Mouse (Mus musculus) telencephalon, adult 2 months (tissue): ENCODE data around the gene Olfr782.
"Not testable (repeated sequence)": the region's sequence is repeated elsewhere in the genome, so short reads cannot be mapped to it uniquely, and the experiment has no call there.

ENCODE experiments used
- DNase-seq: peaks from one replicate; pipeline ENCODE4 v3.0.0-alpha.2; 2011; ENCODE audit warnings: low read depth, low spot score

Olfr782 gene

DNA sequence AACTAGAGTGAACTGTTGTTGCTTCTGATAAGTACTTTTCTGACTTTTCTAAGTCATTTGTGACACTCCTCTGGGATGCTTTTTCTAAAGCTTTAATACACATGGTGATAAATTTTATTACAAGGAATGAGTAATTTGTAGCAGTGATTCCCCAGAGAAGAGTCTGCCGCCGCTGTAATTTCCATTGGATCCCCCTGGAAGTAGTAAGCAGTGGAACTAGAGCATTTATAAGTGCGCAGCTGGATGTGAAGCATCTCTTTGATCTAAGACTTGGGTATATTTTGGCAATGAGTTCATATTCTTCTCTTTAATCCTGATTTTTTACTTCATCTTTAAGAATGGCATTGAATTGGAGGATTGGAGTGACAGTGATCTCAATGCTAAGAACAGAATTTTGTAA is at the start of gene Olfr782:
Olfr782 (plus strand) TSS at position 301 of the 400 bp plus-strand sequence.
- DNase-seq = no peak

DNA sequence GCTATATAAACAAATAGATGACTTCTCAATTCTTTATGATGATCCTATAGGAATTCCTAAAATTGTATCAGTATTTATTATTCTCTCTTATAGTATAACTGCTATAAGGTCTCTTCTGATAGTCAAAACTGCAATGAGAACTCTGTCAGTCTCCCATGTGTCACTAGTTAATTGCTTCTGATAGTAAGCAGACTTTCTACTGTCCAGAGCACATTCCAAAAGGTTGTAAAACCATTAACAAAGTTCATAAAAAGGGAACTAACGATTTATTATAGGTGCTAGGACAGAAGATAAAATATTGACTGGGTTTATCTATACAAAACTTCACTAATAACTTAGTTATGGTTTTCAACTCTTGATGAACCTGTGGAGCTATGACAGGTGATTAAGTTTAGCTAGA is 35.7 kb upstream of the Olfr782 start:
- not testable (repeated sequence) for DNase-seq

DNA sequence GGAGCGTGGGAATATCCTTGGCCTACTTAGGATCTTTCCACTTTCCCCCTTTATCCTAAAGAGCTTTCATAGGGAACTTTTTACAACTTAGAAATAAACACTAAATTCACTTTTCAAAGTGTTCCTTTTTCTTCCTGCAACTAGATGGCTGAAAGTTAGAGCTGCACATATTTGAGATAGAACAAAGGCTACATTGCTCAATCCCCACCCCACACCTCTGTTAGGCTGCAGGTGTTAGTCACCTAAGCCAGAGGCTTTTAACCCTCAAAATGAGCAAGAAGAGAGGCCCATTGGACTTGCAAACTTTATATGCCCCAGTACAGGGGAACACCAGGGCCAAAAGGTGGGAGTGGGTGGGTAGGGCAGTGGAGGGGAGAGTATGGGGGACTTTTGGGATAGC is 35.1 kb upstream of the Olfr782 start:
- DNase-seq = not testable (repeated sequence)

DNA sequence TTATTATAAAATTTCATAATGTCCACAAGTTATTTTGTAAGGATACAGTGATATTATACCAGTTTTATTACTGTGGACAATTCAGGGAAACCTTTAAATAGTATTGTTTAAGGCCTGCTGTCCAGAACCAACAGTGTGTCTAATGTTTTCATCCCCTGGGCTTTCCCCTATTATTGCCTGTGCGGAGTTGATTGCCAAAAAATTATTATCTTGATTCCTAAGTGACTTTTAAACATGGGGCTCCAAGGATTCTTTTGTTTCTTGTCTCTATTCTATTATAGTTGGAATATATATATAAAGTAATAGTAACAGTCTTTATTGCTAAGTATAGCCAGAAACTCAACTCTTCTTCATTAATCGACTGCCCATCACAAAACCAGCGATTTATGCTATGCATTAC is 30.8 kb upstream of the Olfr782 start, which contains the start of gene Olfr780:
Olfr780 (plus strand) TSS at position 301 of the 400 bp plus-strand sequence.
- no peak for DNase-seq

DNA sequence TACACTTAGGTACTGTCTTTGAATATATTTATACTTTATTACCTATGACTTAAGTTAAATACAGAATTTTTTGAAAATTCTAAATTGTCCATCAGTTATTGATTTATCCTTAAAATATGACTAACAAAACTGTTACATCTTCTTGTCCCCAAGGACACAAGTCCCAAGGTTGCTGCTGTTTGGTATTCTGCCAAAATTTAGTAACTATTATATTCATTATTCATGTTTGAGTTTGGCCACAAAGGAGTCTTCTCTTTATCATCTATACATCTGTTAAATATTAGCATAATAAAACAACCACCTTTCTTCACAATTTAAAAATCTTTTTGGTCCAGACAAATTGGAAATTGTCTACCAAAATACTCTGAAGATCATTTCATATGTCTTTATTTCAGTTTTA is 20.1 kb upstream of the Olfr782 start, which contains the start of gene Olfr781:
Olfr781 (plus strand) TSS at position 301 of the 400 bp plus-strand sequence.
- DNase-seq = no peak

DNA sequence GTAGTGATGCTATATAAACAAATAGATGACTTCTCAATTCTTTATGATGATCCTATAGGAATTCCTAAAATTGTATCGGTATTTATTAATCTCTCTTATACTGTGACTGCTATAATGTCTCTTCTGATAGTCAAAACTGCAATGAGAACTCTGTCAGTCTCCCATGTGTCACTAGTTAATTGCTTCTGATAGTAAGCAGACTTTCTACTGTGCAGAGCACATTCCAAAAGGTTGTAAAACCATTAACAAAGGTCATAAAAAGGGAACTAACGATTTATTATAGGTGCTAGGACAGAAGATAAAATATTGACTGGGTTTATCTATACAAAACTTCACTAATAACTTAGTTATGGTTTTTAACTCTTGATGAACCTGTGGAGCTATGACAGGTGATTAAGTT is 3.8 kb downstream of the Olfr782 start:
- DNase-seq = not testable (repeated sequence)

DNA sequence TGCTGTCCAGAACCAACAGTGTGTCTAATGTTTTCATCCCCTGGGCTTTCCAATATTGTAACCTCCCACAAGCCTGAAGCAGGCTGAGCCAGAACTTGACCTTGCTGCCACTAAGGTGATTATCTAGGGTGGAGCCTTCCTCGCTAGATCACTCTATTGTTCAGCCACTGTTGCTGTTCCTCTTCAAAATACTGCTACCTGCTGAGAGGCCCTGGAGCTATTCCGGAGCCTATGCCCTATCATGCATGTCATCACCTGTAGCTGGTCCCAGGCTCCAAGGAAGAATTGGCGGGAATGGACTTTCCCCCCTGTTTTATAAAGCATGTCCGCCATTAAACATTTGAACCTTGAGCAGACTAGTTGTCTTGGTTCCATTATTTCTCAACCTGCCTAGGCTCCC is 7.8 kb downstream of the Olfr782 start:
- DNase-seq = not testable (repeated sequence)

DNA sequence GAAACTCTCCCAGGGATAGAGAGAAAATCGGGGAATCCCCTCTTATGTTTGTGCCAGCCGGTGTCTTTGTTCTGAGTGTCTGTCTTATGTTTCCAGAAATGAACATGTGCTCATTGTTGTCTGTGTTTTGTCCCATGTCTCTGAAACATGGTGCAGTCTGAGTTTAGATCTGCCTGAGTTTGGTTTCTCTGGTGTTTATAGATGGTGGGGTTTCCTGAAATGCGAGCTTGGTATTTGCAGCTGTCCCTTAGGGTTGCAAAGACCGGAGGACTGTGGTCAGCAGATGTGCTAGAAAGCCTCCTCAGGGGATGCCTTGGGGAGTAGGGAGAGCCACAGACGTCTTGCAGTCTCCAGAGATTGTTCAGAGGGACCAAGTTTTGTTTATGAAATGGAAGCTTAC is 8.7 kb downstream of the Olfr782 start:
- no peak for DNase-seq

DNA sequence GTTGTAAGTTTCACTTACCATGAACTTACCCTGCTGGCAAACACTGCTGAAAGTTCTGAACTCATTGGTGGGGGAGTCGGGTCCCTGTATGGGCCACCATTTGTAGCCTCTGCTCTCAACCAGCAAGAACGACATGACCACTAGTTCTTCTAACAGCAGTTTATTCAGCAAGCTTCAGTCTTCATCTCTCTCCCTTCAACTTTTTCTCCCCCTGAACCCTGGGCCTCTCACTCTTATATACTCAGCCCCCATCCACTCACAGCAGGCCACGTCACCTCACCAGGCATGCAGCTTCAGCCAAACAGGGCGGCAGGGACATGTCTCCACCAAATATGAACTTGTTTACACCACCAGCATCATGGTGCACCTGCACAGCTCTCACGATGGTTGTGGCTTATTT is 25.4 kb downstream of the Olfr782 start:
- not testable (repeated sequence) for DNase-seq

DNA sequence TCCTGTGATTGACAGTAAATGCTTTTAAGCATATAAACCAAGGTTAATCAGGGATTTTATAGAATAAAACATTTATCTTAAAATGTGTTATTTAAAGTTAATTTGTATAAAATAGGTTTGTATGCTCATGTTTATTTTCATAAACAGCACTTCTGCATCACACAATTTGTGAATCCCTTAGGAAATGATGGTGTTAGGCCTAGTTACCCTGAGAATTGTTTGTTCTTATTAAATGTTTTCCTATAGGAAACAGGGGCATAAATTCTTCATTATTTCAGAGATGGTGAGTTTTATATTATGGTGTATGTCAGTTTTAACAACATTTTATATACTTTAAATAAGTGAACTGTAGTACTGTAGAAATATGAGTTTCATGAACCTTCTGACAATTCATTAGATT is 35.1 kb downstream of the Olfr782 start, which contains the start of gene Olfr784:
Olfr784 (plus strand) TSS at position 301 of the 400 bp plus-strand sequence.
- DNase-seq = no peak

DNA sequence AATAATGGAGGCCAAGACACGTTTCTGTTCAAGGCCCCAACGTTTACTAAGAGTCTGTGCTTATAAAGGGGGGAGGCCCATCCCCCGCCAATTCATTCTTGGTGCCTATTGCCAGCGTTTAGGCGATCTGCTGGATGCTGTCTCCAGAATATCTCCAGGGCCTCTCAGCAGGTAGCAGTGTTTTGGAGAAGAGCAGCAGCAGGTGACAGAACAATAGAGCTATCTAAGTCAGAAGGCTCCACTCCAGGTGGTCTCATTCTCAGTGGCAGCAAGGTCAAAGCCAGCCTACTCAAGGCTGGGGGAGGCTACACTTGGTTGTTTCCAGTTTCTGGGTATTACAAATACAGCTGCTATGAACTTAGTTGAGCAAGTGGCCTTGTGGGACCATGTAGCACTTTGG is 52.2 kb downstream of the Olfr782 start:
- no peak for DNase-seq
